Mouse (Mus musculus): ENCODE measurements at regions not wholly inside any gene's neighbourhood (a gene's known extent, or its start where the extent isn't known, plus 50 kb on each side); places are given as distances from the start of the nearest gene placed in this dataset.

- DNase-seq (ENCODE audit: low read depth, low spot score) = no peak
Observed at GRCm38 (mm10) chr12:39952854-39953253, 85.0 kb downstream of the Arl4a start.

GRCm38 (mm10) chr12:39951911-39952310, 85.9 kb downstream of the Arl4a start:
- no peak for DNase-seq (ENCODE audit: low read depth, low spot score)

DNA sequence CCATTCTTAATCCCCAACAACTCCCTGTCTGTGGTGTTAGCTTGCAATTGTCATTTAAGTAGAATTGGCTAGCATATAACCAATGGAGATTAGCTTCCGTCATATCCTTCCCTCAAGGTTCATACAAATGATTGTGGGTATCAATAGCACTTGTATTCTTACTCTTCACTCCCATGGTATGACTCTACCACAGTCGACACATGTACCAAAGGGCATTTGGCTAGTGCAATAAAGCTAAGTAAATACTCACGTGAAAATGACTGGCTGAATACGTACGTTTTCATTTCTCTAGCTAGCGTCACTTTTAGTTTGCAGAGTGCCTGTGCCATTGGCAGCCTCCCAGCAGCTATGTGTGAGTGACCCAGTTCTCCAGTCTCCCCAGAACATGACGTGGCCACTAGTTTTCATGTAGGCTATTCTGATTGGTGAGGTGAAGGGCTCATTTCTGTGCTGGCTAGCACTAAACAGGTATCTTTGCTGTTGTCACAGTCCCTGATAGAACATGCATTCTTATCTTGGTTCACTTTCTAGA, 87.5 kb downstream of the Arl4a start:
- DNase-seq (ENCODE audit: low read depth, low spot score) = no peak

DNA sequence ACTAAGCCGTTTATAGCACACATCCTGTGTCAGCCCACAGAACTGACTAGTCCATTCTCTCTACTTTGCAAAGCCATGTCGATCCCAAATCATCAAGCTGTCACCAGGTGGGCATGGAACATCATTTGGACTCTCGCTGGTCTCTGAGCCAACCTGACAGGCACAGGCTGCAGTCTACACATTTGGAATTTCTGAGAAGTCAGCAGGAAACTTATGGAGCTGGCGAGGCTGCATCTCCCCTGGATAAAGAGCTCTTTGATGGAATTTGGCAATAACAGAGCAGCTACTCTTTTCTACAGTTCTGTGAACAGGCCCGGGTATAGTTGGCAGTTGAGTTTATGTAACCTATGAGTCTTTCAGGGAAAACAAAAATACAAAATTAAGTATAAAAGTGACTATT, 94.9 kb downstream of the Arl4a start:
- no peak for DNase-seq (ENCODE audit: low read depth, low spot score)

GRCm38 (mm10) chr12:39941162-39941561, 96.7 kb downstream of the Arl4a start:
- DNase-seq (ENCODE audit: low read depth, low spot score) = no peak

DNA sequence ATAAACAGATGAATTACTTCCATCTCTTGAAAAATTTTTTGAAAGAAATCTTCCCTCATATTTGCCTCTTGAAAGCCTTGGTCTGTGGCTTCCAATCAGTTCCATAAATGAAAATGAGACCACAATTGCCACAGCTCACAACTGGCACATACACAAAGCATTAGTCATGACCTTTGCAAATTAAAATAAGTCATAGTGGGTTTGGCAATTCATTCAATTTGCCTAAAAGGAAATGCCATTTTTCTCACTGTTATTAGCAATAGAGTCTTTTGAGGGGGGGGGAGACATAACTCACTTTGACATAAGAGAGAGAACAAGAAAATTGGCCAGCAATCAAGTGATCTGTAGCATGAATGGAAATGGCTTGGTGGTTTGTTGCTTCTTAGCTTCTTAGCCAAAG, 98.8 kb downstream of the Arl4a start:
- DNase-seq (ENCODE audit: low read depth, low spot score) = no peak

DNA sequence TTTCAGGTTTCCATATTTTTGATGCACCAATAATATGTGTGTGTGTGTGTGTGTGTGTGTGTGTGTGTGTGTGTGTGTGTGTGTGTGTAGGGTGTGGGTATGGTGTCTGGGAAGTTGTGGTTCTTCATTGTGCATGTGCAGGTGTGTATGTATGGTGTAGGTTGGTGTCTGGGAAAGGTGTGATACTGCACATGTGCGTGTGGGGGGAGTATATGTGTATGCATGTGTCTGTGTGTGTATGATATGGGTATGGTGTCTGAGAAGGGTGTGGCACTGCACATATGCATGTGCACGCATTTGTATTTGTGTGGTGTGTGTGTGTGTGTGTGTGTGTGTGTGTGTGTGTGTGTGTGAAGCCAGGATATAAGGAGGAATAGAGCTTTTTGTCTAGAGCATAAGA, 99.6 kb downstream of the Arl4a start:
- DNase-seq (ENCODE audit: low read depth, low spot score) = no peak

GRCm38 (mm10) chr12:39936331-39936730, 101.5 kb downstream of the Arl4a start:
- no peak for DNase-seq (ENCODE audit: low read depth, low spot score)

- DNase-seq (ENCODE audit: low read depth, low spot score) = no peak
Observed at GRCm38 (mm10) chr12:39935775-39936174, 102.0 kb downstream of the Arl4a start.

DNA sequence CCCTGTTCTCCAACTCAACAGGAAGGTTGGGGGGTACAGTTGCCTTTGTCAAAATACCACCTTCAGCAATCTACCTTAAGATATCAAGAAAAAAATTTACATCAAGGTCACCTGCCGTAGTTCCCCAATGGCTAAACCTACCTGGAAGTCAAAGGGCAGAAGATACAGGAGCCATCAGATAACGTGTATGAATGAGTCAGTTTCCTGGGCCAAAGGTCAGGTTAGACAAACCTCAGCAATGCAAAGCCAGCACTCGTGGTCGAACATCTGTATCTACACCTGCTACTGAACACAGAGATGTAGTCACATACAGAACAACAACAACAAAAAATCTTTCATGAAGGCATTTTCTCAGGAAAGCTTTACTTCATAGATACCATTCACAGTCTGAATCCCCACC, 102.9 kb downstream of the Arl4a start:
- DNase-seq (ENCODE audit: low read depth, low spot score) = no peak

GRCm38 (mm10) chr12:39931251-39931650, 106.6 kb downstream of the Arl4a start:
- no peak for DNase-seq (ENCODE audit: low read depth, low spot score)

- no peak for DNase-seq (ENCODE audit: low read depth, low spot score)
Observed at GRCm38 (mm10) chr12:39927902-39928301, 109.9 kb downstream of the Arl4a start.

GRCm38 (mm10) chr12:39927014-39927413, 110.8 kb downstream of the Arl4a start:
- DNase-seq (ENCODE audit: low read depth, low spot score) = peak; percentile 62

DNA sequence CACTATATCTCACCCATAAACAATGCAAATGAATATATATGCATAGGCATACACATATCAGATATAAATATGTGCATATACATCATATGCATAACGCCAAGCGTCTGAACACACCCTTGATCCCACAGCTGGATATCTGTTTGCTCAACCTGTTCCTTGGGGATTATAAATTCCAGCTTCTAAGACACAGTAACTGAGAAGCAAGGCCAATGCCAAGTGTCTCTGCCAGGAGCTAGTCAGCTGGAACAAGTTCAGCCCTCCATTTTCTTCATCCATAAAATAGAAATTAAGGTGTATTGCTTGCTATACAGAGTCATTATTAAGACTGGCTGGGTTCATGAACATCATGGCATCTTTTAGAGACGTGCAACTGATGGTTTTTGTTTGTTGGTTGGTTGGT, 116.3 kb downstream of the Arl4a start:
- DNase-seq (ENCODE audit: low read depth, low spot score) = no peak

DNA sequence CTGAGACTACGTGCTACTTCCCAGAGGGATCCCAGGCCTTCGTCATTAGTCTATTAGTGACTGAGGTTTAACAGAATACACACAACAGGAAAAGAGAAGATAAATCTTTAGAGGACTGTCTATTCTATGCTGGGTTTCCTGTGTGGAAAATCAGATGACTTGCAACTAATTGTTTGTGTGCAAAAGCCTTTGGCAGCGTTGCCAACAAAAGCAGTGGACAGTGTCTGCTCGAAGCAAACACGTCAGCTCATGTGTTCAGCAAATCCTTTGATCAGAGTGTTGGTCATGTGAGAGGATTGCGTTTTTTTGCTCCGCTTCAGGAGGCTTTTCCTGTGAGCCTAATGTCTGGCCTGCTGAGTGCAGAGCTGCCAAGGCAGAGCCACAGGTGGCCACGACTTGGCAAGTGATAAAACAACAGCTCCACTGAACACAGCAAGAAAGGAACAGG, 117.3 kb downstream of the Arl4a start:
- peak; percentile 46 for DNase-seq (ENCODE audit: low read depth, low spot score)

GRCm38 (mm10) chr12:39919909-39920308, 117.9 kb downstream of the Arl4a start:
- no peak for DNase-seq (ENCODE audit: low read depth, low spot score)

- no peak for DNase-seq (ENCODE audit: low read depth, low spot score)
Observed at GRCm38 (mm10) chr12:39888493-39888892, 149.3 kb downstream of the Arl4a start.

DNA sequence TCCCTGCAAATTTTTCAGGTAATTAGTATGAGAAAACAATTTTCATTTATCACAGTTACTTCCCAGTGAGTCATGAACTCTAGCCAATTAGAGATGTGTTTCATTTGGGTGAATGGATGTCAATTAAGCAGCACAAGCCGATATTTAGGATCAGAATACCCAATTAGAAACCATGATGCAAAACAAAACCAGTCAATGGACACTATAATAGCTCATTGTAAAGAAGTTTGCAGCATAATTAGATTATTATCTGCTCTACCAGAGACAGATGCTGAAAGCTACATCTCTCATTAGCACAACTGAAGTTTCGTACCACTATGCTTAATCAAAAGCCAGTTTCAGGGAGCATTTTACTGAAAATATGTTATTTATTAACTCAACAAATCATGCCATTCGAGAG, 152.5 kb downstream of the Arl4a start:
- DNase-seq (ENCODE audit: low read depth, low spot score) = no peak

DNA sequence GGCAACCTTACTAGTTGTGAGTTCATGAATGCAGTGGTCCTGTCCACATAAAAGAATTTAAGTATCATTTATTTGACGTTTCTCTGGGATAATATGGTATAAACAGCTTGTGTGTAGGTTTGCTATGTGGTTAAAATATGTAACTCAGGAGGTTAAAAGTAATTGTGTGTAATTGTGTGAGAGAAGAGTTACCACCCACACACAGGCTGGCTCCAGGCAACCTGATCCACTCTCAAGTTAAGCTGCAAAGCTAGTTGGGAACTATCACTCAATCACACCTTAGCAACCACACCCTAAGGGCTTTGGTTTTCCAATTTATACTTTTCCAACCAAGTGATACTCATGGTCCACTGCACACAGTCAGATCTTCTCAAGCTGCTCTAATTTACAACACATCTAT, 157.5 kb downstream of the Arl4a start:
- DNase-seq (ENCODE audit: low read depth, low spot score) = no peak

GRCm38 (mm10) chr12:39873917-39874316, 163.9 kb downstream of the Arl4a start:
- no peak for DNase-seq (ENCODE audit: low read depth, low spot score)

DNA sequence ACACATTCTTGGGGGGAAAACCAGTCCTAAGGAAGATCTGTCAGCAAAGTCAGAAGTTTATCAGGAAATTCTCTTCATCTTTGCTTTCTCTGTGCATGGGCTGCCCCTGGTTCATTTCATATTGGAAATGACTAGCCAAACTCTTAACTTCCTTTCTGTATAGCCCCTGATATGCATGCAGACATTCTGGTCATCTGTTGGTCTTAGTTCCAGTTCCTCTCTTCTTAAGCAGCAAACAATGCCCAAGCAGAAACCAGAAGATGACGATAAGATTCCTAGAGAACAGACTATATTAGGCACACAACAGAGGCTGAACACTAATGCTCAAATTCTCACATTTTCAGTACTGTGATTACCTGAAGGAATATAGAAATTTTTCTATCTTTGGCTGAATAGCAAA, 176.0 kb downstream of the Arl4a start:
- no peak for DNase-seq (ENCODE audit: low read depth, low spot score)

- peak; percentile 17 for DNase-seq (ENCODE audit: low read depth, low spot score)
Observed at GRCm38 (mm10) chr12:39851610-39852009, 186.2 kb downstream of the Arl4a start.

DNA sequence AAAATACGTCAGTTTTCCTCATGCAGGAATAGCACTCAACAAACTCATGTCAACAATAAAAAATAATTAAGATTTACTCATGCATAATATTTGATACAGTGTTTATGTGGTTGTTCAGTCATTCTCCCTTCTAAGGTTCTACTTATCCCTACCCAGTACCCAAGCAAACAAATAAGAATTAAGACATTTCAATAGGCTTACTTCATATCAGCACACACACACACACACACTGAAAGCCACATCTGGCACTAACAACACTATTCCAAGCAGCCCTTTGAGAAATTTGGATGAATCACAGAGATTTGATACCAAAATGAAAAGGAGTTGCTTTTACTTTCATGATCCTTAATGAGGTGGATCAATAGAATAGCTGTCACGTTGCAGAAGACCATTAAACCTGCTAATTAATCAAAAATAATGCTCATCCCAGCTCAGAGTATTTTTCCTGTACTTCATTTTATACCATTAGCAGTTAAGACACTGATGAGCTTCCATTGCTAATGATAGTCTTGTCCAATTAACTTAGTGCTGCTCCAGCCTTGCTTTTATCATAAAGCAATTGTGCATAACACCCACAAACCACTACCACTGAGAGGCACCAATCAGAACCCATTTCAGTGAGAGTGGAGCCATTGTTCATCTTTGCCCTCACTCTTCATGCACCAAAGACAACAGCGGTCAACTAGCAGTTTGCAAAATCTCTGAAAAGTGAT, 188.3 kb downstream of the Arl4a start:
- DNase-seq (ENCODE audit: low read depth, low spot score) = no peak

GRCm38 (mm10) chr12:39840615-39841014, 197.2 kb downstream of the Arl4a start:
- no peak for DNase-seq (ENCODE audit: low read depth, low spot score)

Measured in skeletal muscle tissue, adult 2 months (tissue).